Mouse (Mus musculus) right cerebral cortex, postnatal 36 days (tissue): ENCODE measurements at regions not wholly inside any gene's neighbourhood (a gene's known extent, or its start where the extent isn't known, plus 50 kb on each side); places are given as distances from the start of the nearest gene placed in this dataset.

Source experiments
- DNase-seq, 2 experiments: peaks; one replicate each; pipeline ENCODE4 v3.0.0; 2022; ENCODE audit warnings: low spot score in 2 of 2, mixed read lengths in 1 of 2

DNA sequence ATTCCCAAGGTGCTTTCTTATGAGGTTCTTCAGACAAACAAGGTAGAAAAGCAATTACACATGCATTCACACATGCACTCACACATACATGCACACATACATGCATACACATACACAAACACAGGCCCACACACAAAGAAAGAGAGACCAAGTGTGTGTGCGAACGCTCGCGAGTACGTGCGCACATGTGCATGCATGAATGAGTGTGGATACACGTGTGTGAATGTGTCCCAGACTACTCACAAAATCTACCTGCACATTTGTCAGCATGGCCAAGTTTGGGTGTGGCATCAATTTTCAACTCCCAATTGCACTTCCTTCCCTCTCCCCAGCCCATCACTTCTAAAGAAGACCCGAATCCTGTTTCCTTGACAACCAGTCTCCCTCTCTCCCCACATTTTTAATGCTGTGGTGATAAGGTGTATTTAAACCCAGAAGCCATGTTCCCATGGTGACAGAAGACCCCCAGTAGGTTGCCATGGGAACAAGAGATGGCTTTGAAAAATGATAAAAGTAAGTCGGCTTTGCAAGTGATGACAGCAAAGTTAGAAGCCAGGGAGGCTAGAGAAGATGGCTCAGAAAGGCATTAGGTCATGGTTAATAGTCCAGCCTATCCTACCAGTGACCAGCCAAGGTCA, 206.3 kb downstream of the Rpl10-ps3 start:
- DNase-seq: no peak

DNA sequence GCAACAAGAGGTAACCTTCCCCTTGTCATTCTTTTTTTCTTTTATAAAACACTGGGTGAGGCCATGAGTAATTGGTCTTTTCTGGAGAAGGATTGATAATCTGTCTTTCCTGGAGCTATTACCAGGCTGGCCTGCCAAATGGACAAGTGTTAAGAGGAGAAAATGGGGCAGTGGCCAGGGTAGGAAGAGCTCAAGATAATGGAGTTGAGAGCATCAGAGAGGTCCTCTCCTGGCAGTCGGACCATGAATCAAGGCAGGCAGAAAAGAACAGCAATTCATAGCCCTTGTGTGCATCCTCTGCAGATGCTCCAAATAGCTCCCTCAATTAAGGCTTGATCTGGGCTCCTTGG, 208.2 kb downstream of the Rpl10-ps3 start:
- DNase-seq: no peak

- DNase-seq: no peak
Observed at GRCm38 (mm10) chr9:50135939-50136635, 208.7 kb downstream of the Rpl10-ps3 start.

GRCm38 (mm10) chr9:50124241-50124640, 220.5 kb downstream of the Rpl10-ps3 start:
- DNase-seq: no peak

DNA sequence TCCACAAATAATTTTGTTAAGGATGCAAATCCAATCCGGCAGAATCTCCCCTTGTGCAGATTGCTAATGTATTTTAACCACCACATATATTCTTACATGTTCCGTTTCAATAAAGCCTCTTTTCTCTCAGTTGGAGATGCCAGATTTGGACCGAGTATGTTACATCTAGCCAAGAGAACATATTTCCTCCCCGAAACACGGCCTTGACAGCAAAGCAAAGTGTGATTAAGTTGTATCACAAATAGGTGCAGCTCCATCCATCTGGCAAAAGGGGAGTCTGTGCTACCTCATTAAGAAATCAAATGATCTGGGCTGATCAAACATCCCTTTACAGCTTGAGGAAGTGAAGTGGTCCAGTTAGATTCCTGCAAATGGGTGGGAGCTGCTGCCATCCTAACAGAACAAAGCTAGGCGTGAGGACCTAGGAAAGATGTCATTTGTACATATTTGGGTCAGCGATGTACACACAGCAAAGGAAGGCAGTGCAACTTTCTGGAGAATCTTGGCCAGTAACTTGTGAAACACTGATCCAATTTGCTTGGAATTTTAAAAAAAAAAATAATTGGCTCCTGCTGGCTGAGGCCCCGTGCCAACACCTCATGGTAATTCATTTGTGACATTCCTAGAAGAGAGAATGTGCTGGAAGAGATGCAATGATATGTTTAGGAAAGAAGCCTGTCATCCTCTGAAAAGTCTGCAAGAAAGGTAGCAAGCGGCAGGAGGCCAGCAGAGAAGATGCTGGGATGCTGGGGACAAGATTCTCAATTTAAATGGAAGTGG, 223.8 kb downstream of the Rpl10-ps3 start:
- no peak for DNase-seq

- no peak for DNase-seq
Observed at GRCm38 (mm10) chr9:50119412-50119811, 225.4 kb downstream of the Rpl10-ps3 start.

DNA sequence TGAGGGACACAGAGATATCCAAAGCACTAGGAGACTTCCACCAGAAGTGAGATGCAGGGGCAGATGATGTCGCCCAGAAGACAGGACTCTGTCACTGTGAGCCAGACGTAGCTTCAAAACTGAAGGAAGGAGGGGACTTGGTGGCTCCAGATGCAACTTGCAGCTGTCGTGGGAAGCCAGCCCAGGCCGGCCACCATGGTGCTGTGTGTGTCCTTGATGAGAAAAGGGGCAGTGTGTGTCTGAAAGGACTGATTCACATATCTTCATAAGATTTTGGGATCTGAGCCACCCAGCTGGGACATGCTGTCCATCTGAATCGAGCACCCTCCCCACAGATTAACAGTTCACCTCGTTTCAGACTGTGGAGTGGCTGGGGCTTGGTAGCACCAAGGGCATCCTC, 226.2 kb downstream of the Rpl10-ps3 start:
- no peak for DNase-seq

GRCm38 (mm10) chr9:50106551-50106950, 238.2 kb downstream of the Rpl10-ps3 start:
- no peak for DNase-seq

GRCm38 (mm10) chr9:50102766-50103165, 242.0 kb downstream of the Rpl10-ps3 start:
- DNase-seq: no peak

DNA sequence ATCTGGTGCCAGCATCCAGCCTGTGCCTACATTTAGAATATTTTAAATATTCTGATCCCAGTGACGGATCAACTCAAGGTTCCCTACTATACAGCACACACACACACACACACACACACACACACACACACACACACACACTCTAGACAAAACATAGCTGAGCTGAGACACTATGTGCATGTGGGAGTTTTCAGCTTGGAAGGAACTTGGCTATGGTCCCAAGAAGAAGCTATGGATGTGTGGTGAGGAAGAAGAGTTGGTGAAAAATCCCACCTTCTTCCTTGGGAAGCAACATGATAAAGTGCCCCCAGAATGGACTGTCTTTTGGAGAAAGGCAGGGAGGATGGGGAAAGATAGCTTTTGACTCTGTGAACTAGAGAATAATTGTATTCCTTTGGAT, 243.7 kb downstream of the Rpl10-ps3 start:
- no peak for DNase-seq

DNA sequence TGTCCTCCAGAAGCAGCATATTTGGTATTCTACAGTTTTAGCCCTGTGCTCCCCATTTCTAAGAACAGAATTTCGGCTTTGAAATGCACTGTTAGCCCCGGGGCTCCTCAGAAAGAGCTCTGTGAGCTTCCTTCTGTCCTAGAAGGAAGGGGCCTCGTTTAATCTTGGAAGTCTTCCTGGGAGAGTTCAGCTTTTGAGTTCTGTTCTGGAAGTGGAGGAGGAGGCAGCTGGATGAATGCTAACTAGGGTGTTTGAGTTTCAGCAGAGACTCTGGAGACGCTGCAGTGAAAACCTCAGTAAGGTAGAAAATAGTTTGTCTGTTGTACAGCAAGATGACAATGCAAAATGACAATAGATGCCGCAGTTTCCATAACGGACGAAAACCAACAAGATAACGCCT, 253.8 kb downstream of the Rpl10-ps3 start:
- DNase-seq: peak in 1 of 2 experiments; percentile 23

- no peak for DNase-seq
Observed at GRCm38 (mm10) chr9:50089916-50090315, 254.9 kb downstream of the Rpl10-ps3 start.

DNA sequence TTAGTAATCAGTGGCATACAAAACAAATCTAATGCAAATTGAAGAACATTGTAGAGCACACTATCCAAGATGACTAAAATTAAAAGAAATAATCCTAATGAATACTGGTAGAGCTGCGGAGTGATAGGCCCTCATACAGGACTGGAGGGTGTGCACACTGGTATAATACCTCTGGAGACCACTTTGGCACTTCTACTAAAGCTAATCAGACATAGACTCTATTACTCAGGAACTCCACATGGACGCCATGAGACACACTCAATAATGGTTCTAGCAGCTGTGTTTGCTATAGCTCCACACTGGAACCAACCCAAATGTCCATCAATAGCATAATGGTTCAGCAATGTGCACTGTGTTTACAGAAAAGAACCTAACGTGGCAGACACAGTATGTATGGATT, 264.6 kb downstream of the Rpl10-ps3 start:
- DNase-seq: no peak

DNA sequence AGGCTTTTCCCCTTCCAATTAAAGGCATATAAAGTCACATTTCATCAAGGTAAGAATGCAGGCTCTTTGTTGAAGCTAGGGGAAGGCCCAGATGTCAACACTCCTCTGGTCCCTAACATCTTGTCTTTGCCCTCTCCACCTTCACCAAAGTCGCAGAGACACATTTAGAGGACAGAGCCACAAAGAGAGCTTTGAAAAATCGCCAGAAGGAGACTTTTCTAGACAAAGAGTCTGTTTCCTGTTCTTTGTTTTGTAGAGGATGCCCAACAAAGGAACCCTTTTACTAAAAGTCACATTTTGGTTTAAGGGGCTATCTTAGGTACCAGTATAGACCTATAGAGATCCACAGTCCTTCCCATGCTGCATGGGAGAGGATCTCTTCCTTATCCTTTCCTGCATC, 269.9 kb upstream of the Ncam1 start:
- DNase-seq: no peak

DNA sequence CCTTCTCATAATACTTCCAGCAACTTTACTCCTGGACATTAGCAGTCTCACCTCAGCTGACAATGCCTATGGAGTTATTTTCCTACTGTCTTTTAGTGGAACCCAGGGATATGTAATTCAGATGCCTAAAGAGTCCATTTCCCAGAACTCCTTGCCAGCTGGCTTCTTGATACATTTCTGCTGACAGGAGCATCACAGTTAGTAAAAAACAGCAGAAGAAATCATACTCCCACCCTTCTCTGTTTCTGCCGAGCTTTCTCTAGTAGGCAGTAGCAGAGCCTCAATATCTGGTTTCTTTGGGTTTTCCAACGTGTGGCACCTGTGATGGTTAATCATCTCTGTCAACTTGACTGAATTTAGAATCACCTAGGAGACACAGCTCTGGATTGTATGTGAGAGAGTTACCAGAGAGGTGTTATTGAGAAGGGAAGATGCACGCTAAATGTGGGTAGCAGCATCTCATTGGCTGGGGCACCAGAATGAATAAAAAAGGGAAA, 269.1 kb upstream of the Ncam1 start:
- DNase-seq: peak in 1 of 2 experiments; percentile 12

GRCm38 (mm10) chr9:50064505-50065229, 265.9 kb upstream of the Ncam1 start:
- peak in 1 of 2 experiments; percentile 3 for DNase-seq

DNA sequence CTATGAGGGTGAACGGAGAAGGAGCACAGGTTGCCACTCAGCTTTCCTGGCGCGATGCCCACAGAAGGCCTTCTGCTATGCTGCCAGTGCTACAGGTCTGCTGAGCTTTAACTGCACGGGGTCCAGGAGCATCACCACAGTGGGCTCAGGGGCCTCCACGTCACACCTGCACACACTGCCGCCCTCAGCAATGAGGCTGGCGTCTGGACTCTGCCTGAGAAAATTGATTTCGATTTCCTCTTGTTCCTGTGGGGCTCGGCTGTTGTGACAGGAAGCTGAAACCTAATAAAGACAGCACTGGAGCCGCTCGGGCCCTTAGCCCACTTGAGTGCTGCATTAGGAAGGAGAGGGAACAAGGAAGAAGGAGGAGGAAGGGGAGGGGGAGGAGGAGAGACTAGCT, 239.5 kb upstream of the Ncam1 start:
- no peak for DNase-seq

DNA sequence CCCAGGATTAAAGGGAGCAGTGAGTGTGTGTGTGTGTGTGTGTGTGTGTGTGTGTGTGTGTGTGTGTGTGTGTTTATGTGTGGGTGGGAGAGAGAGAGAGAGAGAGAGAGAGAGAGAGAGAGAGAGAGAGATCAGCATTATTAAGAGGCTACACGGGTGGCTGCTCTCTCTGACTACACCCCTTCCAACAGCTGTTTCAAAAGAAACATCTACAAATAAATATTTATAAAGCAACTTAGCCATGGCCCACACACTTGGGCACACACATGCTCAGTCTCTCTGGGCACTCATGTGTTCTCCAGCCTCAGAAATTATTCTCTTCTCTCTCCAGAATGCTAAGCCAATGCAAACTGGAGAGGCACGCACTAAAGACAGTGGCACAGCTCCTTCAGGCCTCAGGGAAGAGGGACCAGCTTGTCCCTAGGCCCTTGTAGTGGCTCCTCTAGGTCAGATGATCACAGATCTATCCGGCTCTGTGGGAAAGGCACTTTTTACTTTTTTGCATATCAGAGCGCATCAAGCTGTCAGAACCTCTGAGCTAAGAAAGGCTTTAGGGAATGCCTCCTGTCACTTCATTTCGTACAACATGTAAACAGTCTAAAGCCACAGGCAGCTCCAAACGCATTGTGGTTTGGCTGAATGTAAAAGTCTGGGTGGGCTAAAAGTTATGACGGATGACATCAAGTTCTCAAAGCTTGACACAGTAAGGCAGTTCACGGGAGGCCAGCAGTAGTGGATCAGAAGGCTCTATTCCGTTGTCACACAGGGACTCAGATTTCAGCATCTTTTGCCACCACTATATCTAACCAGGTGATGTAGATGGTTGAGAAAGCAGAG, 233.8 kb upstream of the Ncam1 start:
- DNase-seq: no peak

GRCm38 (mm10) chr9:50031318-50031717, 232.6 kb upstream of the Ncam1 start:
- no peak for DNase-seq

GRCm38 (mm10) chr9:50029030-50029429, 230.3 kb upstream of the Ncam1 start:
- no peak for DNase-seq

DNA sequence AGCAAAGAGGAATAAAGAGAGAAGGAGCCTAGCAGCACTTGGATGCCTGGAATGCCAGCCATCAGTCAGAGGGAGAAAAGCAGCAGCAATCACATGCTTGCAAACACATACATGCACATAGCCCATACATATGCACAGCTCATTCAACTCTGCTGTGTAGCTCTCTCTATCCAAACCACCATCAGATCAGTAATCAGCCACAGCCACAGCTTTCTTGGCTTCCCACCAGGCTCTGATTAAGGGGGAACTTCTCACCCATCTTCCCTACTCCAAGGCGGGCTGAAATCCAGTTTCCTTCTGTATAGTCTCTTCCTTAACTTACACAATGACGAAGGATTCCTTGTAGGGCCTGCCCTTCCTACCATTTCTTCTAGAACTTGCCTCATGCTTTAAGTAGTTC, 229.8 kb upstream of the Ncam1 start:
- DNase-seq: no peak
